8 mouse cellular contexts compared by ENCODE assay signal in the genomic region with DNA sequence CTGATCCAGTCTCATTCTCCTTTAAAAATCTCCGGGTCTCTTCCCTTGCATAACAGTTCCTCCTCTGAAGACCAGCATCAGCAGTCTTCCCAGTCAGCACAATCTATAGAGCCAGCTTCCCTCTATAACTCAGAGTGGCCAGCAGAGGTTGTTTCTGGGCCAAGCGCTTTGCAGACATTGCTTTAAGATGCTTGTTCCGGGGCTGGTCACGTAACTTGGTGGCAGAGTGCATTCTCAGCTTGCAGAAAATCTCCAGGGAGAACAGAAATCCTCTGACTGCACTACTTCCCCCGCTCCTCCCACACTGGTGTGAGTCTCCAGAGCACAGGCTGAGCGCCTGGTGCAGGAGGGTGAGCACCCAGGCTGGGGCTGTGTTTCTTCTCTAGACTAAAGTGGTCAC.
DNase-seq lines count a peak whose midpoint lies in the region; ATAC-seq and TF ChIP-seq lines count a peak whose summit lies in the region.

No protein-coding gene starts in this region.

- no peak overlapping the region for H3K4me3 ChIP-seq in forebrain, postnatal 0 days (ENCODE audit: low read depth, low read length)
- no peak overlapping the region for H3K4me3 ChIP-seq in forebrain, embryonic 15.5 days
- H3K4me3 ChIP-seq in heart, postnatal 0 days (ENCODE audit: low read depth, low read length), result no peak overlapping the region
- no peak overlapping the region for H3K4me3 ChIP-seq in stomach, embryonic 15.5 days (replicated peaks)

- 63% methylated on average over 6 of the region's 6 CpGs for WGBS in forebrain, postnatal 0 days
- WGBS in forebrain, embryonic 15.5 days, result 72% methylated on average over 6 of the region's 6 CpGs
- WGBS in heart, postnatal 0 days, result 14% methylated on average over 6 of the region's 6 CpGs
- 43% methylated on average over 6 of the region's 6 CpGs for WGBS in stomach, embryonic 15.5 days

- H3K9ac ChIP-seq in forebrain, postnatal 0 days, result no peak overlapping the region
- no peak overlapping the region for H3K9ac ChIP-seq in forebrain, embryonic 15.5 days (replicated peaks)
- no peak overlapping the region for H3K9ac ChIP-seq in heart, postnatal 0 days (replicated peaks; ENCODE audit: low read depth, low read length)
- H3K9ac ChIP-seq in stomach, embryonic 15.5 days, result no peak overlapping the region

- DNase-seq in forebrain, postnatal 0 days, result peak; percentile 14
- peak; percentile 10 for DNase-seq in urinary bladder, postnatal 14 days (ENCODE audit: low spot score)
- no peak for DNase-seq in urinary bladder, adult 2 months (ENCODE audit: low spot score)
- peak; percentile 50 for DNase-seq in heart, postnatal 0 days (ENCODE audit: low spot score)
- peak; percentile 24 to 42 for DNase-seq in left cerebral cortex, adult 8-10 months (ENCODE audit: low spot score in 2 of 2)
- no peak for DNase-seq in spleen, postnatal 4 days (ENCODE audit: low spot score in 2 of 2)

- H3K4me2 ChIP-seq in forebrain, postnatal 0 days (ENCODE audit: low read depth), result no peak overlapping the region
- H3K4me2 ChIP-seq in forebrain, embryonic 15.5 days (replicated peaks), result no peak overlapping the region
- H3K4me2 ChIP-seq in heart, postnatal 0 days (ENCODE audit: low read depth, low read length), result peak overlapping the region; percentile 13; the same call in 1 of the 2 replicates
- no peak overlapping the region for H3K4me2 ChIP-seq in stomach, embryonic 15.5 days

- no peak overlapping the region for H3K27ac ChIP-seq in forebrain, postnatal 0 days (ENCODE audit: low read depth, low read length)
- no peak overlapping the region for H3K27ac ChIP-seq in forebrain, embryonic 15.5 days (replicated peaks)
- peak overlapping the region; percentile 79 for H3K27ac ChIP-seq in heart, postnatal 0 days (ENCODE audit: low read depth)
- no peak overlapping the region for H3K27ac ChIP-seq in stomach, embryonic 15.5 days

- H3K4me1 ChIP-seq in forebrain, postnatal 0 days (ENCODE audit: insufficient read depth), result no peaks in the 10 kb centered on the region
- H3K4me1 ChIP-seq in forebrain, embryonic 15.5 days, result no peaks in the 10 kb centered on the region
- H3K4me1 ChIP-seq in heart, postnatal 0 days (ENCODE audit: control insufficient read depth, insufficient read depth), result peaks cover 12% of the 10 kb centered on the region; the same call in 1 of the 2 replicates
- 0 out of 2 replicates have a peak, but pooled peaks cover 3% of the 10 kb centered on the region for H3K4me1 ChIP-seq in stomach, embryonic 15.5 days

- no peaks in the 10 kb centered on the region for H3K36me3 ChIP-seq in forebrain, postnatal 0 days (ENCODE audit: insufficient read depth)
- H3K36me3 ChIP-seq in forebrain, embryonic 15.5 days, result no peaks in the 10 kb centered on the region
- H3K36me3 ChIP-seq in heart, postnatal 0 days (replicated peaks; ENCODE audit: control insufficient read depth, insufficient read depth, low read length), result no peaks in the 10 kb centered on the region
- H3K36me3 ChIP-seq in stomach, embryonic 15.5 days, result no peaks in the 10 kb centered on the region

- ATAC-seq in forebrain, postnatal 0 days, result peak; percentile 12; the same call in 1 of the 2 replicates
- ATAC-seq in forebrain, embryonic 15.5 days (replicated peaks), result no peak
- peak; percentile 54 for ATAC-seq in heart, postnatal 0 days (ENCODE audit: insufficient read depth, low read depth)
- peak; percentile 35; the same call in 1 of the 2 replicates for ATAC-seq in stomach, embryonic 15.5 days (ENCODE audit: insufficient read depth, low FRiP score, low read depth)

- no peaks in the 10 kb centered on the region for H3K9me3 ChIP-seq in forebrain, postnatal 0 days (ENCODE audit: low read length)
- no peaks in the 10 kb centered on the region for H3K9me3 ChIP-seq in forebrain, embryonic 15.5 days
- H3K9me3 ChIP-seq in heart, postnatal 0 days (replicated peaks; ENCODE audit: control insufficient read depth, low read length), result no peaks in the 10 kb centered on the region
- H3K9me3 ChIP-seq in stomach, embryonic 15.5 days, result no peaks in the 10 kb centered on the region

- no peak for TF ChIP-seq CTCF in forebrain, postnatal 0 days (IDR thresholded peaks at IDR 0.05; ENCODE audit: low read depth)
- TF ChIP-seq CTCF in heart, postnatal 0 days (IDR thresholded peaks at IDR 0.05; ENCODE audit: low read depth), result no peak

- TF ChIP-seq EP300 in heart, postnatal 0 days (IDR thresholded peaks at IDR 0.05; ENCODE audit: low read depth), result no peak

- no peaks in the 10 kb centered on the region for H3K27me3 ChIP-seq in forebrain, postnatal 0 days (ENCODE audit: insufficient read depth, low read length)
- H3K27me3 ChIP-seq in forebrain, embryonic 15.5 days, result no peaks in the 10 kb centered on the region
- H3K27me3 ChIP-seq in heart, postnatal 0 days (ENCODE audit: control insufficient read depth, insufficient read depth, low read length), result no peaks in the 10 kb centered on the region
- H3K27me3 ChIP-seq in stomach, embryonic 15.5 days (replicated peaks), result no peaks in the 10 kb centered on the region

Comparison
In these comparisons a context has a peak if more than half of its experiments do, and no peak if none do; other contexts are left out.
1. DNase-seq: peak in forebrain, postnatal 0 days (single experiment), urinary bladder, postnatal 14 days (single experiment), heart, postnatal 0 days (single experiment) and left cerebral cortex, adult 8-10 months (2 of 2); none in urinary bladder, adult 2 months (single experiment) and spleen, postnatal 4 days (0 of 2).